Mouse (Mus musculus): ENCODE results near the gene Cnnm3. TPM values are rescaled to one million over a fixed set of nuclear protein-coding genes. Genes with fewer than 3 reads are reported as not detected.

Cnnm3 gene
- total and polyA plus RNA-seq, 3 experiments = 4.2 to 9.9 TPM; not detected in 1

- peak; percentile 61 for DNase-seq (ENCODE audit: low read depth, low spot score)
- peaks cover 16% of the 10 kb centered on the region for H3K79me2 ChIP-seq (ENCODE audit: control insufficient read depth, insufficient read depth, low read length, poor library complexity)
- H3K27ac ChIP-seq (ENCODE audit: control insufficient read depth, low read depth, low read length) = no peak overlapping the region
- no peaks in the 10 kb centered on the region for H3K9me3 ChIP-seq (replicated peaks; ENCODE audit: insufficient read depth, low read length)
- H3K27me3 ChIP-seq (ENCODE audit: control insufficient read depth in 1 of 2, insufficient read depth in 2 of 2, low read length in 2 of 2) = no peaks in the 10 kb centered on the region
- H3K4me1 ChIP-seq (ENCODE audit: control insufficient read depth in 1 of 2, insufficient read depth in 2 of 2, low read length in 2 of 2) = peaks cover 5 to 46% of the 10 kb centered on the region in 2 experiments
- TF ChIP-seq USF1 (IDR thresholded peaks at IDR 0.05; ENCODE audit: low read depth, low read length) (no peak), TBP (IDR thresholded peaks at IDR 0.05; ENCODE audit: low read depth, low read length) (peak; percentile 24; the same call in 1 of the 2 replicates), NELFE (IDR thresholded peaks at IDR 0.05; ENCODE audit: low read depth, low read length) (no peak), ZKSCAN1 (IDR thresholded peaks at IDR 0.05; ENCODE audit: low read depth, low read length) (no peak)
- H3K4me3 ChIP-seq (ENCODE audit: control insufficient read depth in 1 of 2, insufficient read depth in 1 of 2, low read depth in 2 of 2, low read length in 2 of 2) = peak overlapping the region; percentile 78 to 84
- H3K36me3 ChIP-seq (ENCODE audit: control insufficient read depth in 1 of 2, insufficient read depth in 2 of 2, low read length in 2 of 2) = peaks cover 0 to 23% of the 10 kb centered on the region in 2 experiments; a peak in 2 of 4 replicates
- peak overlapping the region; percentile 72 for H3K9ac ChIP-seq (ENCODE audit: control insufficient read depth, low read depth, low read length, poor library complexity, severe bottlenecking)
These were observed 39.6 kb upstream of the Cnnm3 start for GRCm38 (mm10) chr1:36472106-36472440.

DNA sequence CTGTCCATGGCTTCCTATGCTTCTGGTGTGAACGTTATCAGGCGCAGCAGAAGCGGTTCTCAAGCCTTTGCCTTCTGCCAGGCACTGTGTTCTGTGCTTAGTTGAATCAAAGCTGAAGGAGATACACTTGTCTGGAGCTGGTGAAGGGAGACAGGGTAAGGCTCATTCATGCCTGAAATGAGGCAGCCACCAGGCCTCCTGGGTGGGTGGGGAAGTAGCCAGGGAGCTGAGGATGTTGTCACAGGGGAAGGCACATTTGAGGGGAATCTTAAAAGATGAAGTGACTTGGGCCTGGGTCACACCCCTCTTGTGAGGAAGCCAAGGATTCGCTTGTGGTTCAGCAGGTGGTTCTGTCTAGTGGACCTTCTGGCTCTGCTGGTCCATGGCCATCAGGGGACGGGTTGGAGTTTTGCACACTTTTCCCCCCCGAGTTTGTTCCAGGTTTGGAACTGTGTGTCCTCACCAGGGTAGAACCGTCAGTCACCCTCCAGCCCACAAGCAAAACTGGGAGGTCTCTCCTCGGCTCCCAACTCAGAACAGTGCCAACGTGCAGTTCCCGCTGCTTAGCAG is 38.4 kb upstream of the Cnnm3 start:
- TF ChIP-seq TAL1 (IDR thresholded peaks at IDR 0.05; ENCODE audit: low read length) (peak; percentile 11; the same call in 1 of the 2 replicates), BHLHE40 (IDR thresholded peaks at IDR 0.05; ENCODE audit: borderline replicate concordance, low read depth, low read length) (no peak), RCOR1 (IDR thresholded peaks at IDR 0.05; ENCODE audit: low read depth, low read length) (peak; percentile 22; the same call in 1 of the 2 replicates), TCF12 (IDR thresholded peaks at IDR 0.05; ENCODE audit: low read depth, low read length) (0 out of 2 replicates have a peak, but pooled peaks have one; percentile 7), GATA1 (IDR thresholded peaks at IDR 0.05; ENCODE audit: low read depth, low read length) (0 out of 2 replicates have a peak, but pooled peaks have one; percentile 9)

GRCm38 (mm10) chr1:36474646-36475045 is 37.0 kb upstream of the Cnnm3 start:
- Histone ChIP-seq H3K4me3 (ENCODE audit: control insufficient read depth in 1 of 2, insufficient read depth in 1 of 2, low read depth in 2 of 2, low read length in 2 of 2) (no peak overlapping the region), H3K79me2 (ENCODE audit: control insufficient read depth, insufficient read depth, low read length, poor library complexity) (peaks cover 16% of the 10 kb centered on the region), H3K27me3 (ENCODE audit: control insufficient read depth in 1 of 2, insufficient read depth in 2 of 2, low read length in 2 of 2) (no peaks in the 10 kb centered on the region), H3K4me1 (ENCODE audit: control insufficient read depth in 1 of 2, insufficient read depth in 2 of 2, low read length in 2 of 2) (peaks cover 5 to 44% of the 10 kb centered on the region in 2 experiments), H3K36me3 (ENCODE audit: control insufficient read depth in 1 of 2, insufficient read depth in 2 of 2, low read length in 2 of 2) (peaks cover 0 to 20% of the 10 kb centered on the region in 2 experiments; a peak in 2 of 4 replicates), H3K9me3 (replicated peaks; ENCODE audit: insufficient read depth, low read length) (no peaks in the 10 kb centered on the region), H3K27ac (ENCODE audit: control insufficient read depth, low read depth, low read length) (no peak overlapping the region), H3K9ac (ENCODE audit: control insufficient read depth, low read depth, low read length, poor library complexity, severe bottlenecking) (no peak overlapping the region)
- TF ChIP-seq CHD1 (IDR thresholded peaks at IDR 0.05; ENCODE audit: low read depth, low read length) = no peak
- TF ChIP-seq KAT2A (conservative IDR thresholded peaks at IDR 0.05; ENCODE audit: low read depth, low read length) = no peak
- TF ChIP-seq RAD21 (IDR thresholded peaks at IDR 0.05; ENCODE audit: low read depth, low read length) = no peak
- no peak for TF ChIP-seq POLR2AphosphoS2 (IDR thresholded peaks at IDR 0.05; ENCODE audit: low read length)
- no peak for TF ChIP-seq POLR2AphosphoS5 (IDR thresholded peaks at IDR 0.05; ENCODE audit: borderline replicate concordance, low read depth, low read length)
- TF ChIP-seq USF2 (IDR thresholded peaks at IDR 0.05; ENCODE audit: borderline replicate concordance in 1 of 2, insufficient read depth in 1 of 2, low read depth in 1 of 2, low read length in 2 of 2) = no peak
- no peak for TF ChIP-seq UBTF (IDR thresholded peaks at IDR 0.05; ENCODE audit: borderline replicate concordance, insufficient read depth, low read depth, low read length)
- DNase-seq (ENCODE audit: low read depth, low spot score) = no peak

More for the DNA sequence above, 38.4 kb upstream of the Cnnm3 start:
- Histone ChIP-seq H3K27me3 (ENCODE audit: control insufficient read depth in 1 of 2, insufficient read depth in 2 of 2, low read length in 2 of 2) (no peaks in the 10 kb centered on the region), H3K79me2 (ENCODE audit: control insufficient read depth, insufficient read depth, low read length, poor library complexity) (peaks cover 16% of the 10 kb centered on the region), H3K9ac (ENCODE audit: control insufficient read depth, low read depth, low read length, poor library complexity, severe bottlenecking) (no peak overlapping the region), H3K4me3 (ENCODE audit: control insufficient read depth in 1 of 2, insufficient read depth in 1 of 2, low read depth in 2 of 2, low read length in 2 of 2) (peak overlapping the region; percentile 78 to 84; a peak in 3 of 4 replicates), H3K9me3 (replicated peaks; ENCODE audit: insufficient read depth, low read length) (no peaks in the 10 kb centered on the region), H3K4me1 (ENCODE audit: control insufficient read depth in 1 of 2, insufficient read depth in 2 of 2, low read length in 2 of 2) (peaks cover 5 to 44% of the 10 kb centered on the region in 2 experiments), H3K36me3 (ENCODE audit: control insufficient read depth in 1 of 2, insufficient read depth in 2 of 2, low read length in 2 of 2) (peaks cover 0 to 20% of the 10 kb centered on the region in 2 experiments; a peak in 2 of 4 replicates), H3K27ac (ENCODE audit: control insufficient read depth, low read depth, low read length) (no peak overlapping the region)
- DNase-seq (ENCODE audit: low read depth, low spot score) = peak; percentile 56

Data from MEL (cell line).